Mouse (Mus musculus): Measurements from ENCODE around the gene Sobp. TPM values are rescaled to one million over a fixed set of nuclear protein-coding genes. Genes with fewer than 3 reads are reported as not detected.

Gene Sobp
- polyA plus RNA-seq, 1 experiment from 2014 or later = 4.7 TPM

DNA sequence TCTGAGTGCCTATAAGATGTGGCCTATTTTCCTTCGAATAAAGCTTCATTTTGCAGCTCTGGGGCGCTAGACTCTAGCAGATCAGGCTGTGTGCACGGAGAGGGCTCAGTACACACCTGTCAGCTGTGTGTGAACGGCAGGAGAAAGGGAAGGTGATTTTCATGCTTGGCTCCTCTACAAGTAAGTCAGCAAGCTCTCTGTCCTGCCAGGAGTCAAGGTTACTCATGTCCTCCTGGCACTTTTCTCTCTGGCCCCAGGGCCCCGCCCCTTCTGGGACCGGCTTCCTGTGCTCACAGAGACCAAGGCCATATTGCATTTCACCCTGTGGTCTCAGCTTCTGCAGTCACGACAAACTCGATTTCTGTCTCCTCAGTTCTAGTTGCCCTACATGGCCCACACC is 138.8 kb downstream of the Sobp start:
- no peak overlapping the region for H3K9ac ChIP-seq (replicated peaks)
- H3K4me3 ChIP-seq (replicated peaks) = no peak overlapping the region
- H3K36me3 ChIP-seq = peaks cover 9% of the 10 kb centered on the region; the same call in 1 of the 2 replicates
- 63% methylated on average over 8 of the region's 8 CpGs for WGBS
- H3K27ac ChIP-seq = no peak overlapping the region
- H3K27me3 ChIP-seq = no peaks in the 10 kb centered on the region
- peaks cover 20% of the 10 kb centered on the region for H3K4me1 ChIP-seq (replicated peaks)
- no peaks in the 10 kb centered on the region for H3K9me3 ChIP-seq
- ATAC-seq (ENCODE audit: insufficient number of reproducible peaks, insufficient read depth, low FRiP score, low TSS enrichment, low read depth) = no peak
- H3K4me2 ChIP-seq = no peak overlapping the region

DNA sequence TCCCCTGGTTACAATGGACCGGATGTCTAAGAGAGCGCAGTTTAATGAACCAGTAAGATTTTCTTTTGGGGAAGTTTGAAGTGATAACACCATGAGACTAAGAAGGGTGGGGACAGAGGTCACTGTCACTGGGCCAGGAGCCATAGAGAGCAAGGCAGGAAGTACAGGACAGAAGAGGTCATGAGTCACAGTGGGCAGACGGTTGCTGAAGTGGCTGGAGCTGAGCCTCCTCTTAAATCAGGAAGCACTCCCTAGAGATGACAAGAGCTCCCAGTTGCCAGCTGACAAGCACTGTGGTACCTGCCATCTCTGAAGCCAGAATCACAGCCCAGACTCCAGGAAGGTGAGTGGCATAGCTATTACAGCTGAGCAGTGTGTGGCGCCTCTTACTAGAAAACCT is 139.5 kb downstream of the Sobp start:
- no peaks in the 10 kb centered on the region for H3K27me3 ChIP-seq
- H3K4me3 ChIP-seq (replicated peaks) = no peak overlapping the region
- H3K36me3 ChIP-seq = peaks cover 3% of the 10 kb centered on the region; the same call in 1 of the 2 replicates
- WGBS = 81% methylated on average over 4 of the region's 4 CpGs
- peaks cover 20% of the 10 kb centered on the region for H3K4me1 ChIP-seq (replicated peaks)
- no peak overlapping the region for H3K9ac ChIP-seq (replicated peaks)
- no peak overlapping the region for H3K4me2 ChIP-seq
- ATAC-seq (ENCODE audit: insufficient number of reproducible peaks, insufficient read depth, low FRiP score, low TSS enrichment, low read depth) = no peak
- H3K27ac ChIP-seq = no peak overlapping the region
- H3K9me3 ChIP-seq = no peaks in the 10 kb centered on the region

GRCm38 (mm10) chr10:43033481-43034248 is 140.7 kb downstream of the Sobp start:
- Histone ChIP-seq H3K27me3 (0 out of 2 replicates have a peak, but pooled peaks cover 3% of the 10 kb centered on the region), H3K36me3 (no peaks in the 10 kb centered on the region), H3K27ac (no peak overlapping the region), H3K4me2 (no peak overlapping the region), H3K4me3 (replicated peaks) (no peak overlapping the region), H3K9me3 (no peaks in the 10 kb centered on the region), H3K9ac (replicated peaks) (no peak overlapping the region), H3K4me1 (replicated peaks) (peaks cover 20% of the 10 kb centered on the region)
- WGBS = 74% methylated on average over 15 of the region's 15 CpGs
- ATAC-seq (ENCODE audit: insufficient number of reproducible peaks, insufficient read depth, low FRiP score, low TSS enrichment, low read depth) = no peak

DNA sequence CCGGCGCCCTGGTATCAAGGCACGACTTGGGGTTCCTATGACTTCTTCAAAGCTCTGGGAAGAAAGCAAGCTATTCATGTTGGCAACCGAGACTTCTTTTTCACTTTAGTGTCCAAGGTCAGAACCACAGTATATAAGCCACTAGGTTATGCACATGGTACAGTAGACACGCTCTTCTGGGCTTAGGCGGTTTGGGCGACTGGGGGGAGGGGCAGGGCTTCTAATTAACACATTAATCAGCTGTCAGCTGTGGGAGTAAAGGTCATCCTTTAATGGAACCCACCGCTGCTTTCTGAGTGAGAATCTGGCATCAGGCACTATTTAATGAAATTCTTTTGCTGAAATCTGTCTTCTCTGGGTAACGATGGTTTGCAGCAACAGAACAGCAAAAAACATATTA is 147.3 kb downstream of the Sobp start:
- H3K27me3 ChIP-seq = peaks cover 37% of the 10 kb centered on the region
- no peak overlapping the region for H3K4me2 ChIP-seq
- H3K27ac ChIP-seq = no peak overlapping the region
- H3K9ac ChIP-seq (replicated peaks) = no peak overlapping the region
- peaks cover 6% of the 10 kb centered on the region for H3K4me1 ChIP-seq (replicated peaks)
- WGBS = 45% methylated on average over 9 of the region's 9 CpGs
- H3K4me3 ChIP-seq (replicated peaks) = no peak overlapping the region
- ATAC-seq (ENCODE audit: insufficient number of reproducible peaks, insufficient read depth, low FRiP score, low TSS enrichment, low read depth) = no peak
- H3K9me3 ChIP-seq = no peaks in the 10 kb centered on the region
- no peaks in the 10 kb centered on the region for H3K36me3 ChIP-seq

DNA sequence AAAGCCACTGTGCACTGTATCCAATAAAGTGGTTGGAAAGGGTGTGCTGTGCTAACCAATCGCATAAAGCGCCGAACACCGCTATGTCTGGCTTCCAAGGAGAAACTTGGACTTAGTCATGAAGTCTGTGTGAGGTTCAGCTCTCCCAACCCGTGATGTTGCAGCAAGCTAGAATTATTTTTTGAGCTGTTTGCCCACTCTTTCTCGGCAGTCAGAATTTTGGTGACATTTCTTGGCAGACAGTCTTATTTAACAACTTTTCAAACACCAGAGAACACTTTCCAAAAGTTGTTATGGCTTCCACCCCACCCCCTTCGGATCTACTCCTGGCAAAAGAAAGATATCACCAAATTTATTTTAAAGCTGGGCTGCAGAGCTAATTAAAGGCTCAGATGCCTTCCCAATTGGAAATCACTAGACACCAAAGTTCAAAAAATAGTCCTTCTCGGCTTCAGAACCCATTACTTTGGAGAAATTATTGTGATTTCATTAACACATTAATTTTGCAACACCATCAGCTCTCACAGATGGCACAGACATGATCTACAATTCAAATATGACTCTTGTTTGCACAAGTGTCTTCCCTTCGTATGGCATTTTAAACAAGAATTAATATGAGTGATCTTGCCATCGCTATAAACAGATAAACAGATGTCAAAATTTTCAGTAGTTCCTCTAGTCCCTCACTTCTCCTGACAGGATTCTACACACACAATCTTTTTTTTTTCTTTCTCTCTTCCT is 150.7 kb downstream of the Sobp start:
- 84% methylated on average over 10 of the region's 10 CpGs for WGBS
- no peaks in the 10 kb centered on the region for H3K9me3 ChIP-seq

GRCm38 (mm10) chr10:43022190-43022761 is 152.1 kb downstream of the Sobp start:
- Histone ChIP-seq H3K4me3 (replicated peaks) (peak overlapping the region; percentile 58), H3K9me3 (no peaks in the 10 kb centered on the region), H3K36me3 (peaks cover 4% of the 10 kb centered on the region; the same call in 1 of the 2 replicates), H3K4me1 (replicated peaks) (peaks cover 21% of the 10 kb centered on the region), H3K4me2 (peak overlapping the region; percentile 98), H3K27me3 (peaks cover 72% of the 10 kb centered on the region), H3K27ac (no peak overlapping the region), H3K9ac (replicated peaks) (no peak overlapping the region; the same call in 1 of the 2 replicates)
- WGBS = 4% methylated on average over 29 of the region's 29 CpGs
- no peak; the same call in 1 of the 2 replicates for ATAC-seq (ENCODE audit: insufficient number of reproducible peaks, insufficient read depth, low FRiP score, low TSS enrichment, low read depth)

More for the DNA sequence above, 150.7 kb downstream of the Sobp start:
- H3K4me1 ChIP-seq (replicated peaks) = peaks cover 21% of the 10 kb centered on the region
- H3K4me3 ChIP-seq (replicated peaks) = no peak overlapping the region
- peaks cover 67% of the 10 kb centered on the region for H3K27me3 ChIP-seq
- no peak for ATAC-seq (ENCODE audit: insufficient number of reproducible peaks, insufficient read depth, low FRiP score, low TSS enrichment, low read depth)
- no peak overlapping the region for H3K4me2 ChIP-seq
- H3K9ac ChIP-seq (replicated peaks) = no peak overlapping the region
- no peak overlapping the region for H3K27ac ChIP-seq
- peaks cover 4% of the 10 kb centered on the region; the same call in 1 of the 2 replicates for H3K36me3 ChIP-seq

GRCm38 (mm10) chr10:43021512-43022116 is 152.7 kb downstream of the Sobp start:
- under 1% methylated on average over 69 of the region's 69 CpGs for WGBS
- ATAC-seq (ENCODE audit: insufficient number of reproducible peaks, insufficient read depth, low FRiP score, low TSS enrichment, low read depth) = no peak; the same call in 1 of the 2 replicates
- Histone ChIP-seq H3K4me1 (replicated peaks) (peaks cover 21% of the 10 kb centered on the region), H3K4me2 (peak overlapping the region; percentile 98), H3K9ac (replicated peaks) (peak overlapping the region; percentile 67), H3K36me3 (peaks cover 4% of the 10 kb centered on the region; the same call in 1 of the 2 replicates), H3K9me3 (no peaks in the 10 kb centered on the region), H3K27ac (no peak overlapping the region), H3K4me3 (replicated peaks) (peak overlapping the region; percentile 58), H3K27me3 (peaks cover 76% of the 10 kb centered on the region)

- Histone ChIP-seq H3K9me3 (no peaks in the 10 kb centered on the region), H3K4me2 (peak overlapping the region; percentile 98), H3K27me3 (peaks cover 78% of the 10 kb centered on the region), H3K36me3 (peaks cover 4% of the 10 kb centered on the region; the same call in 1 of the 2 replicates), H3K9ac (replicated peaks) (peak overlapping the region; percentile 67), H3K4me1 (replicated peaks) (peaks cover 21% of the 10 kb centered on the region), H3K4me3 (replicated peaks) (peak overlapping the region; percentile 58), H3K27ac (0 out of 2 replicates have a peak overlapping the region, but pooled peaks have one; percentile 7)
- 2% methylated on average over 35 of the region's 35 CpGs for WGBS
- no peak for ATAC-seq (ENCODE audit: insufficient number of reproducible peaks, insufficient read depth, low FRiP score, low TSS enrichment, low read depth)
Observed at GRCm38 (mm10) chr10:43021017-43021416, 153.3 kb downstream of the Sobp start.

DNA sequence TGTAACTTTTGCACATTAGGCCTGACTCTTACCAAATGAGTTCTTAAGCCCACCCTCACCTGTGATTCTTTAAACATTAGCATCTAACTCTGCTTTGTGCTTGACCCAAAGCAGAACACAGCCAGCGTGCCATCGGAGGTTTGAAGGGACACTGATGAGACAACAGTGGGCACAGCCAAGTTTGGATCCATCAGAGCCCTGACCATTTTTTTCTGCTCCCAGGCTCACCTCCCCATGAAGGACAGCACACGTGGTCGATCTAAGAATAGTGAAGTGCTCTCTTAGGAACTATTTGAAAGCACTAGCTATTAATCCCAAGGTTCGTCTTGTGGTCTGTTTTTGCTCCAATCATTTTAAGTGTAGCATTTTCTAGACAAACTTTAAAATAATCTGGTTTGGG is 159.5 kb downstream of the Sobp start:
- H3K9ac ChIP-seq (replicated peaks) = no peak overlapping the region
- H3K36me3 ChIP-seq = no peaks in the 10 kb centered on the region
- peaks cover 38% of the 10 kb centered on the region for H3K27me3 ChIP-seq
- no peaks in the 10 kb centered on the region for H3K9me3 ChIP-seq
- H3K27ac ChIP-seq = no peak overlapping the region
- H3K4me3 ChIP-seq (replicated peaks) = no peak overlapping the region
- WGBS = 77% methylated on average over 5 of the region's 5 CpGs
- no peak overlapping the region for H3K4me2 ChIP-seq
- ATAC-seq (ENCODE audit: insufficient number of reproducible peaks, insufficient read depth, low FRiP score, low TSS enrichment, low read depth) = no peak
- peaks cover 31% of the 10 kb centered on the region for H3K4me1 ChIP-seq (replicated peaks)

DNA sequence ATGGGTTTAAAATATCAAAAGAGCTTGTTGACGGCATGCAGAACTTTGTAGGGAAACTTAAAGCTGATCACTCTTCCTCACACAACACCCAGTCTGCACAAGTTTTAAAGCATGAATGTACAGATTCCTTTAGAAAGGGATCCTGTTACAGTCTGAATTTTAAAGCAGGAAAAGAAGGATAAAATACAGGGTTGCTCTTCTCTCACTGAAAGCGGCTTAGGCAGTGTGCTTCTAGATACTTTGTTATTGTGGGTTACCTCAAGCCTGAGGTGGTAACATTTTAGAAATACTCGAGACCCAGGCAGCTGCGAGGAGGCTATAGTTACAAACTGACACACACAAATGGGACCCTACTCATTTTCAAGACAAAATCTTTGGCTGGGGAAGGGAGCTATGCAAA is 160.0 kb downstream of the Sobp start:
- 61% methylated on average over 4 of the region's 4 CpGs for WGBS
- Histone ChIP-seq H3K27me3 (peaks cover 34% of the 10 kb centered on the region), H3K9ac (replicated peaks) (no peak overlapping the region), H3K4me1 (replicated peaks) (peaks cover 31% of the 10 kb centered on the region), H3K27ac (no peak overlapping the region), H3K4me3 (replicated peaks) (no peak overlapping the region), H3K9me3 (no peaks in the 10 kb centered on the region), H3K36me3 (no peaks in the 10 kb centered on the region), H3K4me2 (no peak overlapping the region)
- no peak for ATAC-seq (ENCODE audit: insufficient number of reproducible peaks, insufficient read depth, low FRiP score, low TSS enrichment, low read depth)

- Histone ChIP-seq H3K36me3 (no peaks in the 10 kb centered on the region), H3K4me1 (replicated peaks) (peaks cover 26% of the 10 kb centered on the region), H3K27me3 (0 out of 2 replicates have a peak, but pooled peaks cover 7% of the 10 kb centered on the region), H3K9ac (replicated peaks) (no peak overlapping the region), H3K27ac (no peak overlapping the region), H3K9me3 (no peaks in the 10 kb centered on the region), H3K4me3 (replicated peaks) (no peak overlapping the region), H3K4me2 (no peak overlapping the region)
- 70% methylated on average over 11 of the region's 11 CpGs for WGBS
- no peak for ATAC-seq (ENCODE audit: insufficient number of reproducible peaks, insufficient read depth, low FRiP score, low TSS enrichment, low read depth)
Observed at GRCm38 (mm10) chr10:43008116-43008515, 166.2 kb downstream of the Sobp start.

All from limb, embryonic 12.5 days (tissue).